Mouse (Mus musculus): ENCODE results near the gene Kdm7a.

- TF ChIP-seq CTCF (conservative IDR thresholded peaks at IDR 0.05; ENCODE audit: low read length) (no peak), NANOG (IDR thresholded peaks at IDR 0.05; ENCODE audit: borderline replicate concordance, low read length) (no peak), POU5F1 (IDR thresholded peaks at IDR 0.05; ENCODE audit: borderline replicate concordance, low read length) (no peak)
Observed at GRCm38 (mm10) chr6:39169089-39169488, 37.5 kb downstream of the Kdm7a start.
